Mouse (Mus musculus) thymus, adult 2 months (tissue): ENCODE results near the gene Cdh1. TPM values are rescaled to one million over a fixed set of nuclear protein-coding genes. Genes with fewer than 3 reads are reported as not detected.

ENCODE experiments used
- DNase-seq: peaks from one replicate; pipeline ENCODE4 v3.0.0; 2021
- H3K27ac ChIP-seq: fragments of 200-500 bp; 2 replicates; pipeline ENCODE4 v1.5.1; 2012; ENCODE audit warnings: low read length, control low read depth; ENCODE audit not compliant: control insufficient read depth, insufficient read depth
- H3K27me3 ChIP-seq: fragments of 200-500 bp; 2 replicates; pipeline ENCODE4 v1.6.1; 2012; ENCODE audit warnings: mild to moderate bottlenecking, low read length, moderate library complexity, mixed read lengths; ENCODE audit not compliant: control insufficient read depth, insufficient read depth
- H3K36me3 ChIP-seq: fragments of 200-500 bp; 2 replicates; pipeline ENCODE4 v1.6.1; 2012; ENCODE audit warnings: mild to moderate bottlenecking, low read length, moderate library complexity; ENCODE audit not compliant: control insufficient read depth, insufficient read depth
- H3K4me1 ChIP-seq: fragments of 200-500 bp; replicated peaks from 2 replicates; pipeline ENCODE4 v1.6.1; 2012; ENCODE audit warnings: low read length; ENCODE audit not compliant: control insufficient read depth, insufficient read depth
- H3K4me3 ChIP-seq: fragments of 200-500 bp; 2 replicates; pipeline ENCODE4 v1.5.1; 2012; ENCODE audit warnings: mild to moderate bottlenecking, low read length, control low read depth, moderate library complexity; ENCODE audit not compliant: control insufficient read depth, insufficient read depth
- CTCF ChIP-seq: fragments of 200-500 bp; IDR thresholded peaks from 2 replicates; pipeline ENCODE4 v1.5.1; 2012; ENCODE audit warnings: mild to moderate bottlenecking, control low read depth, low read length, moderate library complexity, borderline replicate concordance; ENCODE audit not compliant: control insufficient read depth, poor library complexity, insufficient read depth; ENCODE audit errors: extremely low read depth
- POLR2A ChIP-seq: fragments of 200-500 bp; IDR thresholded peaks from 2 replicates; pipeline ENCODE4 v1.6.1; 2012; ENCODE audit warnings: mild to moderate bottlenecking, low read length, control low read depth, moderate library complexity; ENCODE audit not compliant: control insufficient read depth, poor library complexity, insufficient read depth; ENCODE audit errors: extremely low read depth
- WGBS: fragments of 180-500 bp; shearing (Covaris S2); methylation state at CpG from one replicate; pipeline ENCODE4 v1.1.7; 2018; 5-methylcytosine and 5-hydroxymethylcytosine counted together
- polyA plus RNA-seq: library from polyadenylated mRNA; depleted of rRNA; stranded (reverse); fragments of >200 nt; gene quantifications from 2 replicates; pipeline ENCODE4 v1.2.3, GENCODE M21; 2012; rRNA removed

The Cdh1 gene
- polyA plus RNA-seq, result 23.5 TPM in 2 replicates

DNA sequence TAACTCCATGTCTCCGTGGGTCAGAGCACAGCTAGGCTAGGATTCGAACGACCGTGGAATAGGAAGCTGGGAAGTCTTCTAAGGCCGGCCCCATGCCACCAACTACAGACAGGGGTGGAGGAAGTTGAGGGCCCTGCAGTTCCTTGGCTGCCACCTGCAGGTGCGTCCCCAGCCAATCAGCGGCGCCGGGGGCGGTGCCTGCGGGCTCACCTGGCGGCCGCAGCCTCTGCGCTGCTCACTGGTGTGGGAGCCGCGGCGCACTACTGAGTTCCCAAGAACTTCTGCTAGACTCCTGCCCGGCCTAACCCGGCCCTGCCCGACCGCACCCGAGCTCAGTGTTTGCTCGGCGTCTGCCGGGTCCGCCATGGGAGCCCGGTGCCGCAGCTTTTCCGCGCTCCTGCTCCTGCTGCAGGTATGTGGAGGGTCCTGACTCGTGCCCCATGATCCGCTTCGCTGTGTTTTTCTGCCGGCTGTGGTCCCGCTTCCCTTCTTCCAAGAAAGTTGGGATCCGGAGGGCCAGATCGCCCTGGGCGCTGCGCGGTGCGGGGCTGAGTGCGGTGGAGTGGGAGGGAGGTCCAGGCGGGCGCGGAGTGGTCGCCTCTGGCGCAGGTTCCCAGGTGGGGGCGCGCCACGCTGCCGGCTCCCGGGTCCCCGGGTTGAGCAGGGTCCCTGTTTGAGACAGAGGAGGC lies at the start of gene Cdh1:
Gene Cdh1, plus strand, starts transcription at position 221 of the 689 bp plus-strand sequence.
- WGBS, result 1% methylated on average over 53 of the region's 53 CpGs
- H3K36me3 ChIP-seq, result no peaks in the 10 kb centered on the region
- H3K4me3 ChIP-seq, result peak within 1 kb of the TSS; percentile 38
- DNase-seq, result peak; percentile 64
- TF ChIP-seq POLR2A (no peak), CTCF (peak; percentile 20; the same call in 1 of the 2 replicates)
- peaks cover 5% of the 10 kb centered on the region; the same call in 1 of the 2 replicates for H3K27me3 ChIP-seq
- H3K4me1 ChIP-seq, result peaks cover 25% of the 10 kb centered on the region
- no peak within 1 kb of the TSS for H3K27ac ChIP-seq

DNA sequence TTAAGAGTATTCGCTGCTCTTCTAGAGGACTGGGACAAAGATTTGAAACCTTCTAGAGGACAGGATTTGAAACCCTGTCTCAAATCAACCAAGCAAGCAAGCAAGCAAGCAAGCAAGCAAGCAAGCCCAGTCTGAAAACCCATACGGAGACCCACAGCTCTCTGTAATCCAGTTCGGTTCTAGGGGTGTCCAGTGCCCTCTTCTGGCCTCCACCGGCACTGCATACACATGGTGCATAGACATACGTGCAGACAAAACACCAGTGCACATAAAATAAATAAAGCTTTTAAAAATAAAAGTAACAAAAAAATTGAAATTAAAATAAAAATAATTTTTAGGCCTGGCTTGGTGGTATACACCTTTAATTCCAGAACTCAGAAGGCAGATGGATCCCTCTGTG lies 49.1 kb upstream of the Cdh1 start:
- no peak for TF ChIP-seq POLR2A
- TF ChIP-seq CTCF, result no peak
- no peaks in the 10 kb centered on the region; the same call in 1 of the 2 replicates for H3K4me1 ChIP-seq
- H3K36me3 ChIP-seq, result no peaks in the 10 kb centered on the region
- no peak overlapping the region for H3K27ac ChIP-seq
- DNase-seq, result no peak
- 98% methylated on average over 5 of the region's 5 CpGs for WGBS
- H3K27me3 ChIP-seq, result no peaks in the 10 kb centered on the region
- no peak overlapping the region for H3K4me3 ChIP-seq

DNA sequence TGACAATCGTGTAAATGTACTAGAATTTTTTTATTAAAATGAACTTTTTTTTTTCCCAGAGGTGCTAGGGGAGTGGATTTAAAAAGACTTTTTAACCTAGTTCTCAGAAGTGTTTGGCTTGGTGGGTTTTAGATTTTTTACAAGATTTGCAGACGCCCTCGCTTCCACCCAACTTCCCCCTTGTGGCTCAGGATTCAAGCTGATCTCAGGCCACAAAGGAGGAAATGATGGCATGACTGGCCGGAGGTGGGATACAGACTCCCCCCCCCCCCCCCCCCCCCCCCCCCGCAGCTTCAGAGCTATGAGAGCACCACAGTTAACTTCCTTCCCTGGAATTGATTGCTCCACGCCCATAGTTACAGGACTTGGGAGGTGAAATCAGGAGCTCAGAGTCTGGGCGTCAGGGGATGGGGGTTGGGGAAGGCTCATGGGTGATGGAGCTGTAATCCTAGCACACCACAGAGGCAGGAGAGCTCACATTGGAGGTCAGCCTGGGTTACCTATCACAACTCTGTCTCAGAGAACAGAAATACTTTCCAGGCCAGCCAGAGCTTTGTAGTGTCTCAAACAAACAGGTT lies 47.0 kb upstream of the Cdh1 start:
- Histone ChIP-seq H3K36me3 (no peaks in the 10 kb centered on the region), H3K27me3 (no peaks in the 10 kb centered on the region), H3K4me1 (peaks cover 6% of the 10 kb centered on the region), H3K4me3 (no peak overlapping the region), H3K27ac (no peak overlapping the region)
- 12% methylated on average over 7 of the region's 7 CpGs for WGBS
- no peak for TF ChIP-seq CTCF
- no peak for TF ChIP-seq POLR2A
- DNase-seq, result no peak

DNA sequence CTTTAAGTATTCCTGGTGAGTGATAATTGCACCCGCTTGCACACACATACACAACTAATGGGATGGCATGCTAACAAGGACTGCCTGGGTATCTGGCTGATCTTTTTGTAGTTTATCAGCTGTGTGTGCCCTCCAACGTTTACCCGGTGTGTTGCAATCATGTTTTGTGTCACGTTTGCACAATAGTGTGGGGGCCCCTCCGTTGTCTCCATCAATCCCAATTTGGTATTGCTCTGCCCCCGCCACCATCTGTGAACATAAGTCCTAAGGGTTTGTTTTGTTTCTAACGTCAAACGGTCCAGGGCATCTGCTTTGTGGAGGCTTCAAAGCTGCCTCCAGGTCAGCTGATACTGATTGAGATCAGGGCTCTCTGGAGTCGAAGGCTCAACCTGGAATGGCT lies 43.3 kb upstream of the Cdh1 start:
- WGBS, result 83% methylated on average over 9 of the region's 9 CpGs
- H3K4me1 ChIP-seq, result peaks cover 9% of the 10 kb centered on the region
- no peak overlapping the region for H3K27ac ChIP-seq
- no peak overlapping the region for H3K4me3 ChIP-seq
- H3K27me3 ChIP-seq, result no peaks in the 10 kb centered on the region
- H3K36me3 ChIP-seq, result no peaks in the 10 kb centered on the region
- TF ChIP-seq POLR2A (no peak), CTCF (no peak)
- DNase-seq, result no peak

DNA sequence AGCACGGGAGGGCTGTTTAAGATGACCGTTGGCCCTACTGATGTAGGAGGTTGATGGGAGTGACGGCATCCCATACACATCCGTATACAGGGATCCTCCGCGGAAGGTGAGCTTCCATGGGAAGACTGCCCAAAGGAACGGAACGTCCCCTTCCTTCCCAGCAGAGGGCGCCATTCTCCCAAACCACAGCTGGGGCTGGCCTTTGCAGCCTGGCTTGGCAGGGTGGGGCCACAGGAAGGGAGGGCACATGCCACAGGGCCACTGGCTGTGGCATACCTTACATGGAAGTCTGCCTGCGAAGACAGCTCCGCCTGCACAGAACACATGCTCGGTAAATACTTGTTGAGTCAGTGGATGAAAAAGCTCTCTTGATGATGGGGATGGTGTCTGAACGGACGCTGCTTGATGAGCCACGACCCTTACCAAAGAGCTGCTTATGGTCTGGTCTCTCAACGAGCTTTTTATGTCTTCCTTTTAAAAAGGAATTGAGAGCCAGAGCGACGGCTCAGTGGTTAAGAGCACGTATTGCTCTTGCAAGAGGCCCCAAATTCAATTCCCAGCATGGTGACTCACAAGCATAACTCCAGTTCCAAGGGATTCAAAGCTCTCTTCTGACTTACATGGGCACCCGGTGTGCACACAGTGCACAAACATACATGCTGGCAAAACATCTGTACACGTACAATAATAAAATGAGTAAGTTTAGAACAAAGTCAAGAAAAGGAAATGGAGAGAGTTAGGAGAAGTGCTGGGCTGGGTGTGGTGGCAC lies 41.9 kb upstream of the Cdh1 start:
- Histone ChIP-seq H3K4me1 (peaks cover 9% of the 10 kb centered on the region), H3K27ac (no peak overlapping the region), H3K36me3 (no peaks in the 10 kb centered on the region), H3K27me3 (no peaks in the 10 kb centered on the region), H3K4me3 (no peak overlapping the region)
- TF ChIP-seq POLR2A (no peak), CTCF (peak; percentile 83)
- 27% methylated on average over 21 of the region's 21 CpGs for WGBS
- DNase-seq, result peak; percentile 60

DNA sequence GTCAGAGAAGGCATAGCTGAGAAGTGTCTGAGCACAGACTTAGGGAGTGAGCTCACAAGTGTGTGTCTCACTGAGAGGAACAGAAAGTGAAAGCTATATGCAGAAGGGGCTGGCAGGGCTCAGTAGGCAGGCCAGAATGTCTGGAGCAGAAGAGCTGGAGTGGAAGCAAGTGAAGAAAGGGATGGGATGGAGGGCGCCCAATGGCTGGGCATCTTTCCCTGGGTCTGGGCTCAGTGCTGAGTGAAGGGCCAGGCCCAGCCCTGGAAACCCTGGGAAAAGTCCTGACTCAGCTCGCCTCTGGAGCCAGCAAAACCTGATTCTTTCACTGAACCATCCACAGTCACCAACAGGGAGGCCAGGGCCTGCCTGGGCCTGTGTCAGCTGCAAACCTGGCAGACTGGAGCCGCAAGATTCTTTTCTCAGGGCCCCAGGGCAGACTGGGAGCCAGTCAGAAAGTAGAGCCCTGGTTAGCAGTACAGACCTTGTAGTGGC lies 39.4 kb upstream of the Cdh1 start:
- Histone ChIP-seq H3K27me3 (no peaks in the 10 kb centered on the region), H3K27ac (no peak overlapping the region), H3K4me3 (no peak overlapping the region), H3K4me1 (peaks cover 9% of the 10 kb centered on the region), H3K36me3 (no peaks in the 10 kb centered on the region)
- 88% methylated on average over 3 of the region's 3 CpGs for WGBS
- DNase-seq, result no peak
- TF ChIP-seq POLR2A (no peak), CTCF (no peak)
